Mouse (Mus musculus): ENCODE results near the gene Bcr. TPM values are rescaled to one million over a fixed set of nuclear protein-coding genes. Genes with fewer than 3 reads are reported as not detected.

Gene Bcr
- total RNA-seq, 2 experiments from 2014 or later = 116 to 124 TPM

GRCm38 (mm10) chr10:75106940-75107381 is 46.6 kb downstream of the Bcr start:
- no peak for TF ChIP-seq CTCF (conservative IDR thresholded peaks at IDR 0.05)
- peak; percentile 42 to 70 for DNase-seq (ENCODE audit: low spot score in 2 of 2)
- Histone ChIP-seq H3K27ac (peak overlapping the region; percentile 80), H3K4me3 (no peak overlapping the region)

GRCm38 (mm10) chr10:75108092-75108491 is 47.7 kb downstream of the Bcr start:
- no peak for TF ChIP-seq CTCF (conservative IDR thresholded peaks at IDR 0.05)
- H3K27ac ChIP-seq = no peak overlapping the region
- DNase-seq (ENCODE audit: low spot score in 2 of 2) = no peak
- no peak overlapping the region for H3K4me3 ChIP-seq

GRCm38 (mm10) chr10:75111446-75112201 is 51.2 kb downstream of the Bcr start:
- H3K27ac ChIP-seq = peak overlapping the region; percentile 23; the same call in 1 of the 2 replicates
- H3K4me3 ChIP-seq = no peak overlapping the region
- no peak for TF ChIP-seq CTCF (conservative IDR thresholded peaks at IDR 0.05)
- DNase-seq (ENCODE audit: low spot score in 2 of 2) = no peak

- Histone ChIP-seq H3K4me3 (no peak overlapping the region), H3K27ac (peak overlapping the region; percentile 58)
- no peak for DNase-seq (ENCODE audit: low spot score in 2 of 2)
- TF ChIP-seq CTCF (conservative IDR thresholded peaks at IDR 0.05) = no peak
Observed at GRCm38 (mm10) chr10:75112405-75112804, 52.0 kb downstream of the Bcr start.

- Histone ChIP-seq H3K27ac (peak overlapping the region; percentile 32; the same call in 1 of the 2 replicates), H3K4me3 (no peak overlapping the region)
- no peak for TF ChIP-seq CTCF (conservative IDR thresholded peaks at IDR 0.05)
- DNase-seq (ENCODE audit: low spot score in 2 of 2) = no peak
Observed at GRCm38 (mm10) chr10:75113620-75114019, 53.2 kb downstream of the Bcr start.

GRCm38 (mm10) chr10:75115240-75115639 is 54.8 kb downstream of the Bcr start:
- Histone ChIP-seq H3K4me3 (no peak overlapping the region), H3K27ac (no peak overlapping the region)
- DNase-seq (ENCODE audit: low spot score in 2 of 2) = no peak
- TF ChIP-seq CTCF (conservative IDR thresholded peaks at IDR 0.05) = no peak

- H3K27ac ChIP-seq = no peak overlapping the region
- DNase-seq (ENCODE audit: low spot score in 2 of 2) = no peak
Observed at GRCm38 (mm10) chr10:75116842-75117457, 56.6 kb downstream of the Bcr start.

GRCm38 (mm10) chr10:75118444-75118843 is 58.1 kb downstream of the Bcr start:
- H3K4me3 ChIP-seq = no peak overlapping the region
- H3K27ac ChIP-seq = no peak overlapping the region
- TF ChIP-seq CTCF (conservative IDR thresholded peaks at IDR 0.05) = no peak
- DNase-seq (ENCODE audit: low spot score in 2 of 2) = peak in 1 of 2 experiments; percentile 33

More at GRCm38 (mm10) chr10:75116842-75117457, 56.6 kb downstream of the Bcr start:
- no peak overlapping the region for H3K4me3 ChIP-seq
- no peak for TF ChIP-seq CTCF (conservative IDR thresholded peaks at IDR 0.05)

GRCm38 (mm10) chr10:75119396-75119795 is 59.0 kb downstream of the Bcr start:
- TF ChIP-seq CTCF (conservative IDR thresholded peaks at IDR 0.05) = no peak
- no peak for DNase-seq (ENCODE audit: low spot score in 2 of 2)
- H3K4me3 ChIP-seq = no peak overlapping the region
- no peak overlapping the region for H3K27ac ChIP-seq

- H3K27ac ChIP-seq = no peak overlapping the region
- no peak for TF ChIP-seq CTCF (conservative IDR thresholded peaks at IDR 0.05)
- no peak for DNase-seq (ENCODE audit: low spot score in 2 of 2)
- no peak overlapping the region for H3K4me3 ChIP-seq
Observed at GRCm38 (mm10) chr10:75120176-75120575, 59.8 kb downstream of the Bcr start.

- Histone ChIP-seq H3K27ac (peak overlapping the region; percentile 25), H3K4me3 (no peak overlapping the region; the same call in 1 of the 2 replicates)
- no peak for TF ChIP-seq CTCF (conservative IDR thresholded peaks at IDR 0.05)
- DNase-seq (ENCODE audit: low spot score in 2 of 2) = peak; percentile 67 to 75
Observed at GRCm38 (mm10) chr10:75121028-75121427, 60.6 kb downstream of the Bcr start.

GRCm38 (mm10) chr10:75125577-75125976 is 65.2 kb downstream of the Bcr start:
- DNase-seq (ENCODE audit: low spot score in 2 of 2) = peak in 1 of 2 experiments; percentile 32
- TF ChIP-seq CTCF (conservative IDR thresholded peaks at IDR 0.05) = no peak
- no peak overlapping the region for H3K27ac ChIP-seq
- H3K4me3 ChIP-seq = no peak overlapping the region

GRCm38 (mm10) chr10:75129283-75129710 is 68.9 kb downstream of the Bcr start:
- DNase-seq (ENCODE audit: low spot score in 2 of 2) = peak; percentile 51 to 57
- no peak for TF ChIP-seq CTCF (conservative IDR thresholded peaks at IDR 0.05)
- Histone ChIP-seq H3K27ac (0 out of 2 replicates have a peak overlapping the region, but pooled peaks have one; percentile 18), H3K4me3 (no peak overlapping the region)
